Mouse (Mus musculus): Measurements from ENCODE around the gene Asap2. TPM values are rescaled to one million over a fixed set of nuclear protein-coding genes. Genes with fewer than 3 reads are reported as not detected.

Gene Asap2
- 2.8 TPM for polyA plus RNA-seq (2015; fragmentation: Illumina TruSeq; extraction: RNeasy Lipid Tissue Mini Kit (QIAGEN cat#74804); ENCODE audit: insufficient read depth, low read depth, low replicate concordance)

GRCm38 (mm10) chr12:20990132-20990531, at the start of gene Asap2:
Asap2 (plus strand) TSS chr12:20990459.

GRCm38 (mm10) chr12:21284761-21285441, 294.6 kb downstream of the Asap2 start, which contains the start of gene Cpsf3:
Cpsf3 (plus strand) TSS chr12:21285391.

GRCm38 (mm10) chr12:21286243-21286622, 296.0 kb downstream of the Asap2 start, which contains the start of gene Itgb1bp1:
Itgb1bp1 (minus strand) TSS chr12:21286284.

GRCm38 (mm10) chr12:21315923-21316868, 325.9 kb downstream of the Asap2 start, which contains the start of gene Iah1:
Iah1 (plus strand) TSS chr12:21316389.

All from pancreas, adult 10 weeks (tissue).